Comparison of ENCODE assay signal across 7 mouse cellular contexts in the genomic region with DNA sequence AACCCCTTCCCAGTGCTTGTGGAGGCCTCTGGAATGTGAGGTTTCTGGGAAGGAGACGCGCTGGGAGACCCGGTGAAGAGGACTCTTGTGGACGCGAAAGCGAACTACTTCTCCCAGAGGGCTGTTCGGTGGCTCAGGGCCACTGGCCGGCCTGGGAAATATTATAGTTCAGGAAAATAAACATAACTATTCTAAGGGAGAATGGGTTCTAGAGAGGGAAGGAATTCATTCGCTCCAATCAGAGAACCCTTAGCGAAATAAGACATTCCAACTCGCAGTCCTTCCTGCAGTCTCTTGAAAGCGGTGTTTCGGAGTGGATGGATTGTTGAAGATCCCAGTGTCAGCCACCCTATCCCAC. TPM values are rescaled to one million over a fixed set of nuclear protein-coding genes. Genes with fewer than 3 reads are reported as not detected.
A peak's percentile ranks its signal among the peaks of the same experiment; 100 is the strongest.
DNase-seq lines count a peak whose midpoint lies in the region; ATAC-seq and TF ChIP-seq lines count a peak whose summit lies in the region.

No protein-coding gene starts in this region.

- no peak for TF ChIP-seq POLR2A in spleen, adult 2 months (IDR thresholded peaks at IDR 0.05; ENCODE audit: low read depth, low read length)

- H3K4me3 ChIP-seq in spleen, adult 2 months (ENCODE audit: extremely low read depth, insufficient read depth, insufficient read length): peak overlapping the region; percentile 93
- peak overlapping the region; percentile 92 for H3K4me3 ChIP-seq in forebrain, embryonic 11.5 days (ENCODE audit: low read depth, low read length)
- peak overlapping the region; percentile 87 for H3K4me3 ChIP-seq in liver, embryonic 13.5 days (replicated peaks)
- peak overlapping the region; percentile 96 for H3K4me3 ChIP-seq in stomach, postnatal 0 days (ENCODE audit: low read depth, low read length)

- H3K27me3 ChIP-seq in spleen, adult 2 months (ENCODE audit: control insufficient read depth, insufficient read depth, low read length): no peaks in the 10 kb centered on the region
- H3K27me3 ChIP-seq in forebrain, embryonic 11.5 days (ENCODE audit: control insufficient read depth, insufficient read depth, low read length): no peaks in the 10 kb centered on the region
- H3K27me3 ChIP-seq in liver, embryonic 13.5 days: no peaks in the 10 kb centered on the region
- no peaks in the 10 kb centered on the region for H3K27me3 ChIP-seq in stomach, postnatal 0 days (ENCODE audit: control insufficient read depth, insufficient read depth, low read length)

- no peaks in the 10 kb centered on the region for H3K36me3 ChIP-seq in spleen, adult 2 months (ENCODE audit: control insufficient read depth, insufficient read depth, low read length)
- H3K36me3 ChIP-seq in forebrain, embryonic 11.5 days (ENCODE audit: control insufficient read depth, insufficient read depth, low read length): no peaks in the 10 kb centered on the region
- peaks cover 35% of the 10 kb centered on the region for H3K36me3 ChIP-seq in liver, embryonic 13.5 days
- no peaks in the 10 kb centered on the region for H3K36me3 ChIP-seq in stomach, postnatal 0 days (ENCODE audit: control insufficient read depth, insufficient read depth, low read length)

- no peaks in the 10 kb centered on the region for H3K9me3 ChIP-seq in forebrain, embryonic 11.5 days (ENCODE audit: control insufficient read depth, low read length)
- no peaks in the 10 kb centered on the region for H3K9me3 ChIP-seq in liver, embryonic 13.5 days (replicated peaks)
- H3K9me3 ChIP-seq in stomach, postnatal 0 days (ENCODE audit: control insufficient read depth, low read length): no peaks in the 10 kb centered on the region

- H3K4me1 ChIP-seq in spleen, adult 2 months (ENCODE audit: control insufficient read depth, insufficient read depth, insufficient read length): peaks cover 4% of the 10 kb centered on the region; the same call in 1 of the 2 replicates
- H3K4me1 ChIP-seq in forebrain, embryonic 11.5 days (replicated peaks; ENCODE audit: control insufficient read depth, insufficient read depth, low read length): peaks cover 5% of the 10 kb centered on the region; the same call in 1 of the 2 replicates
- peaks cover 85% of the 10 kb centered on the region for H3K4me1 ChIP-seq in liver, embryonic 13.5 days (replicated peaks)
- H3K4me1 ChIP-seq in stomach, postnatal 0 days (replicated peaks; ENCODE audit: control insufficient read depth, insufficient read depth): peaks cover 3% of the 10 kb centered on the region; the same call in 1 of the 2 replicates

- peak overlapping the region; percentile 95 for H3K27ac ChIP-seq in spleen, adult 2 months (ENCODE audit: insufficient read depth, low read length)
- peak overlapping the region; percentile 100 for H3K27ac ChIP-seq in forebrain, embryonic 11.5 days (ENCODE audit: low read depth, low read length)
- H3K27ac ChIP-seq in liver, embryonic 13.5 days: peak overlapping the region; percentile 100
- peak overlapping the region; percentile 100 for H3K27ac ChIP-seq in stomach, postnatal 0 days (replicated peaks)

- under 1% methylated on average over 13 of the region's 13 CpGs for WGBS in spleen, adult 2 months
- whole genome bisulfite sequencing in forebrain, embryonic 11.5 days: 0% methylated on average over 13 of the region's 13 CpGs
- WGBS in liver, embryonic 13.5 days (ENCODE audit: insufficient replicate concordance): 1% methylated on average over 13 of the region's 13 CpGs
- WGBS in stomach, postnatal 0 days: 0% methylated on average over 13 of the region's 13 CpGs

- H3K4me2 ChIP-seq in forebrain, embryonic 11.5 days (ENCODE audit: low read depth, low read length, severe bottlenecking): peak overlapping the region; percentile 60
- peak overlapping the region; percentile 79 for H3K4me2 ChIP-seq in liver, embryonic 13.5 days
- H3K4me2 ChIP-seq in stomach, postnatal 0 days (replicated peaks; ENCODE audit: low read depth): peak overlapping the region; percentile 80

- no peak for TF ChIP-seq CTCF in spleen, adult 2 months (IDR thresholded peaks at IDR 0.05; ENCODE audit: extremely low read depth, insufficient read depth, insufficient read length, insufficient replicate concordance)
- TF ChIP-seq CTCF in stomach, postnatal 0 days (IDR thresholded peaks at IDR 0.05; ENCODE audit: low read depth): no peak

- peak overlapping the region; percentile 98 for H3K9ac ChIP-seq in forebrain, embryonic 11.5 days (ENCODE audit: low read length)
- H3K9ac ChIP-seq in liver, embryonic 13.5 days: peak overlapping the region; percentile 94
- peak overlapping the region; percentile 97 for H3K9ac ChIP-seq in stomach, postnatal 0 days (ENCODE audit: low read length)

- peak; percentile 60; the same call in 1 of the 2 replicates for ATAC-seq in forebrain, embryonic 11.5 days (replicated peaks; ENCODE audit: low FRiP score)
- peak; percentile 24 for ATAC-seq in liver, embryonic 13.5 days (ENCODE audit: low read depth)
- peak; percentile 52 for ATAC-seq in stomach, postnatal 0 days (ENCODE audit: low FRiP score, low TSS enrichment)

- no peak for DNase-seq in spleen, adult 2 months (ENCODE audit: low read depth in 1 of 2, low spot score in 2 of 2)
- no peak for DNase-seq in spleen, postnatal 14 days (ENCODE audit: low spot score in 2 of 2)
- no peak for DNase-seq in forebrain, embryonic 11.5 days (ENCODE audit: low spot score)
- DNase-seq in liver, embryonic 13.5 days: no peak
- no peak for DNase-seq in stomach, postnatal 0 days (ENCODE audit: low spot score)
- no peak for DNase-seq in adipocyte (ENCODE audit: low spot score)
- DNase-seq in kidney, postnatal 4 days: no peak

- no peak for TF ChIP-seq EP300 in stomach, postnatal 0 days (optimal IDR thresholded peaks at IDR 0.05)

RNA-seq across cellular contexts. Expression of a gene that starts 0.7 kb away (rescaled TPM):
- 29.9 and 32.4 TPM in 2 replicates for polyA plus RNA-seq in spleen, adult 2 months (2012; rRNA removed)
- polyA plus RNA-seq in forebrain, embryonic 11.5 days (2014; fragmentation: Nextera tagmentation; extraction: Ambion mirVana): 25.3 and 26.5 TPM in 2 replicates
- 13.4 and 15.5 TPM in 2 replicates for polyA plus RNA-seq in liver, embryonic 13.5 days (2015; fragmentation: Nextera tagmentation; extraction: Ambion mirVana)
- polyA plus RNA-seq in stomach, postnatal 0 days (2015; fragmentation: Nextera tagmentation; extraction: Ambion mirVana): 17.4 and 19.0 TPM in 2 replicates
